Mouse (Mus musculus): ENCODE results near the gene Myo16. TPM values are rescaled to one million over a fixed set of nuclear protein-coding genes. Genes with fewer than 3 reads are reported as not detected.

Myo16 gene
- total RNA-seq, 2 experiments from 2014 or later, result 22.1 to 23.7 TPM

- no peak for DNase-seq (ENCODE audit: low spot score in 2 of 2)
- TF ChIP-seq CTCF (conservative IDR thresholded peaks at IDR 0.05), result peak; percentile 76
- no peak overlapping the region for H3K27ac ChIP-seq
- no peak overlapping the region for H3K4me3 ChIP-seq
Measured at GRCm38 (mm10) chr8:10164959-10165358, 11.2 kb downstream of the Myo16 start.

GRCm38 (mm10) chr8:10168326-10168725 is 14.6 kb downstream of the Myo16 start:
- TF ChIP-seq CTCF (conservative IDR thresholded peaks at IDR 0.05), result no peak
- Histone ChIP-seq H3K4me3 (no peak overlapping the region), H3K27ac (no peak overlapping the region)
- no peak for DNase-seq (ENCODE audit: low spot score in 2 of 2)

GRCm38 (mm10) chr8:10169894-10170293 is 16.2 kb downstream of the Myo16 start:
- no peak for DNase-seq (ENCODE audit: low spot score in 2 of 2)
- Histone ChIP-seq H3K4me3 (no peak overlapping the region), H3K27ac (no peak overlapping the region)
- no peak for TF ChIP-seq CTCF (conservative IDR thresholded peaks at IDR 0.05)

GRCm38 (mm10) chr8:10171321-10171720 is 17.6 kb downstream of the Myo16 start:
- no peak for DNase-seq (ENCODE audit: low spot score in 2 of 2)
- TF ChIP-seq CTCF (conservative IDR thresholded peaks at IDR 0.05), result no peak
- no peak overlapping the region for H3K4me3 ChIP-seq
- no peak overlapping the region for H3K27ac ChIP-seq

- H3K27ac ChIP-seq, result no peak overlapping the region
- TF ChIP-seq CTCF (conservative IDR thresholded peaks at IDR 0.05), result no peak
- no peak overlapping the region for H3K4me3 ChIP-seq
- no peak for DNase-seq (ENCODE audit: low spot score in 2 of 2)
Measured at GRCm38 (mm10) chr8:10172278-10172677, 18.6 kb downstream of the Myo16 start.

GRCm38 (mm10) chr8:10173033-10173747 is 19.5 kb downstream of the Myo16 start:
- TF ChIP-seq CTCF (conservative IDR thresholded peaks at IDR 0.05), result no peak
- Histone ChIP-seq H3K27ac (no peak overlapping the region), H3K4me3 (no peak overlapping the region)
- DNase-seq (ENCODE audit: low spot score in 2 of 2), result no peak

GRCm38 (mm10) chr8:10174201-10174840 is 20.6 kb downstream of the Myo16 start:
- no peak overlapping the region for H3K4me3 ChIP-seq
- H3K27ac ChIP-seq, result no peak overlapping the region
- TF ChIP-seq CTCF (conservative IDR thresholded peaks at IDR 0.05), result no peak
- DNase-seq (ENCODE audit: low spot score in 2 of 2), result no peak

- no peak overlapping the region for H3K4me3 ChIP-seq
- H3K27ac ChIP-seq, result no peak overlapping the region
- TF ChIP-seq CTCF (conservative IDR thresholded peaks at IDR 0.05), result no peak
- no peak for DNase-seq (ENCODE audit: low spot score in 2 of 2)
Measured at GRCm38 (mm10) chr8:10174841-10175680, 21.4 kb downstream of the Myo16 start.

- no peak for DNase-seq (ENCODE audit: low spot score in 2 of 2)
- H3K27ac ChIP-seq, result no peak overlapping the region
- no peak for TF ChIP-seq CTCF (conservative IDR thresholded peaks at IDR 0.05)
- no peak overlapping the region for H3K4me3 ChIP-seq
Measured at GRCm38 (mm10) chr8:10175976-10176375, 22.3 kb downstream of the Myo16 start.

- TF ChIP-seq CTCF (conservative IDR thresholded peaks at IDR 0.05), result no peak
- DNase-seq (ENCODE audit: low spot score in 2 of 2), result no peak
- Histone ChIP-seq H3K4me3 (no peak overlapping the region), H3K27ac (no peak overlapping the region)
Measured at GRCm38 (mm10) chr8:10177131-10177530, 23.4 kb downstream of the Myo16 start.

- no peak overlapping the region for H3K27ac ChIP-seq
- no peak overlapping the region for H3K4me3 ChIP-seq
- no peak for DNase-seq (ENCODE audit: low spot score in 2 of 2)
- TF ChIP-seq CTCF (conservative IDR thresholded peaks at IDR 0.05), result no peak
Measured at GRCm38 (mm10) chr8:10178986-10179385, 25.3 kb downstream of the Myo16 start.

- Histone ChIP-seq H3K27ac (no peak overlapping the region), H3K4me3 (no peak overlapping the region)
- no peak for TF ChIP-seq CTCF (conservative IDR thresholded peaks at IDR 0.05)
- DNase-seq (ENCODE audit: low spot score in 2 of 2), result no peak
Measured at GRCm38 (mm10) chr8:10190607-10191006, 36.9 kb downstream of the Myo16 start.

GRCm38 (mm10) chr8:10198164-10198563 is 44.5 kb downstream of the Myo16 start:
- no peak overlapping the region for H3K4me3 ChIP-seq
- no peak for TF ChIP-seq CTCF (conservative IDR thresholded peaks at IDR 0.05)
- peak; percentile 36 to 55 for DNase-seq (ENCODE audit: low spot score in 2 of 2)
- no peak overlapping the region for H3K27ac ChIP-seq

Data from layer of hippocampus, adult 2 months (tissue).